Mouse (Mus musculus): ENCODE measurements around the gene Dnph1. TPM values are rescaled to one million over a fixed set of nuclear protein-coding genes. Genes with fewer than 3 reads are reported as not detected.
A peak's percentile ranks its signal among the peaks of the same experiment; 100 is the strongest.

The Dnph1 gene
- total RNA-seq, 2 experiments from 2014 or later = 5.2 to 5.7 TPM

DNA sequence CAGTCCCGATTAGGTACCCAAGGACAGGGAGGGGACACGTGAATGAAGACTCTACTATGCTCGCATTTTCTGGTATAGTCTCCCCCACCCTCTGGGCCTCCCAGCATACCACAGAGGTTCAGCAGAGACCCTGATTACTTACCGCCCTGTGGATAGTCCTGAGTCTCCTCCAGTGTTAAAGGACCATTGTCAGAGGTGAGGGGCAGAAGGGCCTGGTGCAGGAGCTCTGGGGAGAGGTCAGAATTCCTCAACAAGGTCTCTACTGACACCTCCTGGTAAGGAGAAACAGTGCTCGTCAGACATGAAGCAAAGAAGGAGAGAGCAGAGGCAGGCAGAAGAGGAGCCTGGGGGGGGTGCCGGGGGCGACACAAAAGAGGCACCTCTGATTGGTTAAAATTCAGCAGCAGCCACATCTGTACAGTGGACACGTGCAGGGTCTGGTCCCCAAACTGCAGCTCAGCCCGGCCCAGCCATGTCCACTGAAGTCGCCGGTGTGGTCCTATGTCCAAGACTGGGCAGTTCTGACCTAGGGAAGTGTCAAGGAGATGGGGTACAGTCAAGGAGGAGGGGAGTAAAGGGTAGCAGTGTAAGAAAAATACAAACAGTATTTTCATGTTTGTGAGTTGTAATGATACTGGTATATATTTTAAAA is 14.7 kb downstream of the Dnph1 start:
- no peak overlapping the region for H3K27ac ChIP-seq
- peak; percentile 43 for TF ChIP-seq CTCF (IDR thresholded peaks at IDR 0.05)
- intact Hi-C loops (cut with DNase I) = no loop called here
- no peak overlapping the region for H3K4me3 ChIP-seq
- DNase-seq = no peak

DNA sequence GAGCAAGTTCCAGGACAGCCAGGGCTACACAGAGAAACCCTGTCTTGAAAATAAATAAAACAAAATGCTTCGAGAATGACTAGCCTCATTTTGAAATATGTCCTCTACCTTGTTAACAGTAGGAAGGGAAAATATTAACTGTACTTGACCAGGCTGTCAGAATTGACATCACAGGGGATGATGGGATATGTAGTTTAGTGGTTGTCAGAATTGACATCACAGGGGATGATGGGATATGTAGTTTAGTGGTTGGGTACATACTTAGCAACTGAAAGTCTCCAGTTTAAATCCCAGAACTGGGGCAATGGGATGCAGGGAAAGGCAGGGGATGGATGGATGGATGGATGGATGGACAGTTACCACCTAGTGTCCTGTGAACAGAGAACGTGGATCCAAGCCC is 16.8 kb downstream of the Dnph1 start:
- intact Hi-C loops (cut with DNase I) = no loop called here
- no peak overlapping the region for H3K4me3 ChIP-seq
- TF ChIP-seq CTCF (IDR thresholded peaks at IDR 0.05) = no peak
- no peak overlapping the region for H3K27ac ChIP-seq
- no peak for DNase-seq

- H3K27ac ChIP-seq = no peak overlapping the region
- intact Hi-C loops (cut with DNase I) = no loop called here
- no peak for DNase-seq
- TF ChIP-seq CTCF (IDR thresholded peaks at IDR 0.05) = no peak
- H3K4me3 ChIP-seq = no peak overlapping the region
Observed at GRCm38 (mm10) chr17:46519971-46520370, 23.5 kb downstream of the Dnph1 start.

DNA sequence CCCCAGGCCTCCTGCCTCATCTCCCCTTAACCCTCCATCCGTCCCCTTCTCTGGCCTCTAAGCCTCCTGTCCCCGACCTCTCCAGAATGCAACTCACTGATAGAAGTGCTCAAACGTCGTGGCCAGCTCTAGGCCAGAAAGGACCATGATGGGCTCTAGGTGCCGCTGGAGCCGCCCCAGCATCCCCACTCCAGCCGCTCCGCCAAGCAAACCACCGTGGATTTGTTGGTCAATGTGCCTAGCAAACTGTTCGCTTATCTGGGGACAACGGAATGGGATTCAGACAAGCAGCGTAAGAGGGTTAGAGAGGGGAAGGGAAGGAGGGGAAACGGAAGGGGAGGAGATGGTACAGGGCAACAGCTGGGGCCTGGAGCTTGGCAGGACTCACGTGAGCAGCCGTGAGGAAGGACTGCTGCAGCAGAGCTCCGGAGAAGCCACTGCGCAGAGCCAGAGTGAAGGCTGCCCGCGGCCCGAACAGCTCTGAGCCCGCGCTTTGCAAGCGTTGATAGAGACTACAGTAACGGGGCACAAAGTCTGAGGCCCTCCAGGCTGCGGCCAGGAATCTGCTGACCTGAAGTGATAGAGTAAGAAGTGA is 24.0 kb downstream of the Dnph1 start:
- TF ChIP-seq CTCF (IDR thresholded peaks at IDR 0.05) = no peak
- intact Hi-C loops (cut with DNase I) = no loop called here
- no peak overlapping the region for H3K27ac ChIP-seq
- DNase-seq = no peak
- no peak overlapping the region for H3K4me3 ChIP-seq

GRCm38 (mm10) chr17:46521174-46521573 is 24.7 kb downstream of the Dnph1 start:
- TF ChIP-seq CTCF (IDR thresholded peaks at IDR 0.05) = no peak
- Histone ChIP-seq H3K4me3 (no peak overlapping the region), H3K27ac (no peak overlapping the region)
- DNase-seq = no peak
- intact Hi-C loops (cut with DNase I) = no loop called here

DNA sequence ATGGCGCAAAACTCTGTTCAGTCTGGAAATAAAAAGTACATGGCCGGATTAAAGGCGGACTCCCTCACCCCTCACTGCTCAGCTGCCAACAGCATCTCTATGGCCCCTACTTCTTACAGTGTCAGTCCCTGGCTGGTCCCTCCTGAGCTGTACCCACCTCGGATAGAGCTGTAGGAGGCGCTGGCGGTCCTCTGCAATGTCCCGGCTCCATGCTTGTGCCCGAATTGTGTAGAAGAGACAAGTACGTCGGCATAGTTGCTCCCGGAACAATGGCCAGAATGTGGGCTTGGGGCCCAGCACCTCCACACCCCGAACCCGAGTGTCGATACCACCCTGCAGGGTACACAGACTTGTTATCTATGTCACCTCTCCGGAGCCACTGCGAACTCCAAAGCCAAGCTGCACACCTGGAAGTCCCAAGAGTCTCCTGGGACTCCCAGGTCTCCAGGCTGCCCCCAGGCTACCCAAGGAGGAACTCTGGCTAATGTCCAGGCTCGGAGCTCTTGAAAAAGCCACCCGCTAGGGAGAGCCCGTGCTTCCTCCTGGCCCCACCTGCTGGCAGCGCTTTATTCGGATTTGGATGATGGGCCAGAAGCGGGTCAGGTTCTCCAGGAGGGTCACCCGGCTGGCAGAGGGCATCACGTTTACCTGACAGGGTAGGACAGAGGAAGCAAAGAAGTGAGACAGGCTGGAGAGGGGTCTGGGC is 25.6 kb downstream of the Dnph1 start:
- no peak for DNase-seq
- H3K27ac ChIP-seq = no peak overlapping the region
- intact Hi-C loops (cut with DNase I) = no loop called here
- H3K4me3 ChIP-seq = no peak overlapping the region
- no peak; the same call in 1 of the 2 replicates for TF ChIP-seq CTCF (IDR thresholded peaks at IDR 0.05)

- no peak for DNase-seq
Observed at GRCm38 (mm10) chr17:46525065-46525464, 28.6 kb downstream of the Dnph1 start.

GRCm38 (mm10) chr17:46525579-46526307 is 29.2 kb downstream of the Dnph1 start:
- Histone ChIP-seq H3K4me3 (no peak overlapping the region), H3K27ac (no peak overlapping the region)
- peak; percentile 84 for DNase-seq
- intact Hi-C loops (cut with DNase I) = loop anchor here (1.0 to 2.0 kb wide), 2 partner anchors 112 to 199 kb away; no protein-coding TSS in a partner anchor
- TF ChIP-seq CTCF (IDR thresholded peaks at IDR 0.05) = peak; percentile 98

More at GRCm38 (mm10) chr17:46525065-46525464, 28.6 kb downstream of the Dnph1 start:
- TF ChIP-seq CTCF (IDR thresholded peaks at IDR 0.05) = no peak
- intact Hi-C loops (cut with DNase I) = loop anchor here (1.0 to 2.0 kb wide), 2 partner anchors 112 to 200 kb away; no protein-coding TSS in a partner anchor
- Histone ChIP-seq H3K4me3 (no peak overlapping the region), H3K27ac (no peak overlapping the region)

DNA sequence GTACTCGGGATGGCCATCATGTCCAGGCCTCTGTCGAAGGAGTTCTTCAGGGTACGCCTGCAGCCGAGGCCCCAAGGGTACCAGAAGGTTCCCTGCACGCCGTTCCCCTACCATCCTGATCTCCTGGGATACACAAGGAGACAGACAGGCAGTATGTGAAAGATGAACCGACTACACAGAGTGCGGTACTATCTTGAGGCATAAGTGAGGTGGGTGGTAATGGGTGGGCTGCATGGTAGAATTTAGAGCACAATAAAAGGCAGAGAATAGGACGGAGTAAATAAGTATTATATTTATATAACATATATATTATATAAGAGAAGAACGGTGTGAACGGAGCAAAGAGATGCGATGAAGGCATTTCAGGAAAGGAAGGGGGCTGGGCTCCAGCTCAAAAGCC is 47.1 kb downstream of the Dnph1 start:
- intact Hi-C loops (cut with DNase I) = no loop called here
- H3K4me3 ChIP-seq = no peak overlapping the region
- DNase-seq = no peak
- H3K27ac ChIP-seq = no peak overlapping the region
- TF ChIP-seq CTCF (IDR thresholded peaks at IDR 0.05) = no peak

GRCm38 (mm10) chr17:46545813-46546564 is 49.5 kb downstream of the Dnph1 start, which contains the start of gene Cul9:
Gene Cul9 (minus strand): TSS chr17:46546388.
- no peak for TF ChIP-seq CTCF (IDR thresholded peaks at IDR 0.05)
- peak within 1 kb of the TSS; percentile 96 for H3K4me3 ChIP-seq
- intact Hi-C loops (cut with DNase I) = no loop called here
- peak; percentile 88 for DNase-seq
- H3K27ac ChIP-seq = peak within 1 kb of the TSS; percentile 87

- TF ChIP-seq CTCF (IDR thresholded peaks at IDR 0.05) = no peak
- Histone ChIP-seq H3K4me3 (peak overlapping the region; percentile 96), H3K27ac (peak overlapping the region; percentile 87)
- no peak for DNase-seq
- intact Hi-C loops (cut with DNase I) = no loop called here
Observed at GRCm38 (mm10) chr17:46546591-46546990, 50.1 kb downstream of the Dnph1 start.

- no peak for DNase-seq
- intact Hi-C loops (cut with DNase I) = no loop called here
- Histone ChIP-seq H3K4me3 (no peak overlapping the region), H3K27ac (no peak overlapping the region; the same call in 1 of the 2 replicates)
- no peak for TF ChIP-seq CTCF (IDR thresholded peaks at IDR 0.05)
Observed at GRCm38 (mm10) chr17:46546995-46547394, 50.5 kb downstream of the Dnph1 start.
